Mouse (Mus musculus) limb, embryonic 14.5 days (tissue): Measurements from ENCODE around the gene Smdt1. TPM values are rescaled to one million over a fixed set of nuclear protein-coding genes. Genes with fewer than 3 reads are reported as not detected.
"Not testable (repeated sequence)": the region's sequence is repeated elsewhere in the genome, so short reads cannot be mapped to it uniquely, and the experiment has no call there.

Experiments
- ATAC-seq: fragments of 200-750 bp; cut with Nextera tagmentation; 2 replicates; pipeline ENCODE4 v1.8.0; 2017; ENCODE audit warnings: low read depth, moderate number of reproducible peaks, moderate TSS enrichment; ENCODE audit not compliant: low FRiP score
- DNase-seq: peaks from one replicate; pipeline ENCODE4 v3.0.0-alpha.2; 2015; ENCODE audit warnings: low spot score
- H3K27ac ChIP-seq: fragments of 300-500 bp; sonication (generic); replicated peaks from 2 replicates; pipeline ENCODE4 v1.5.1; 2014; ENCODE audit warnings: low read depth, mild to moderate bottlenecking, low read length, moderate library complexity, mixed read lengths
- H3K27me3 ChIP-seq: fragments of 300-500 bp; sonication (generic); 2 replicates; pipeline ENCODE4 v1.6.1; 2014; ENCODE audit warnings: low read length, mixed read lengths; ENCODE audit not compliant: control insufficient read depth, insufficient read depth
- H3K36me3 ChIP-seq: fragments of 300-500 bp; sonication (generic); 2 replicates; pipeline ENCODE4 v1.6.1; 2014; ENCODE audit warnings: mild to moderate bottlenecking, low read length, moderate library complexity, mixed read lengths; ENCODE audit not compliant: control insufficient read depth, insufficient read depth
- H3K4me1 ChIP-seq: fragments of 300-500 bp; sonication (generic); 2 replicates; pipeline ENCODE4 v1.6.1; 2014; ENCODE audit warnings: antibody characterized with exemption, low read length, mixed read lengths; ENCODE audit not compliant: control insufficient read depth, insufficient read depth
- H3K4me2 ChIP-seq: fragments of 300-500 bp; sonication (generic); replicated peaks from 2 replicates; pipeline ENCODE4 v1.6.1; 2014; ENCODE audit warnings: low read depth, mild to moderate bottlenecking, low read length, moderate library complexity; ENCODE audit not compliant: severe bottlenecking
- H3K4me3 ChIP-seq: fragments of 300-500 bp; sonication (generic); replicated peaks from 2 replicates; pipeline ENCODE4 v1.5.1; 2014; ENCODE audit warnings: low read length
- H3K9ac ChIP-seq: fragments of 300-500 bp; sonication (generic); 2 replicates; pipeline ENCODE4 v1.6.1; 2014; ENCODE audit warnings: mild to moderate bottlenecking, low read depth, low read length, moderate library complexity; ENCODE audit not compliant: severe bottlenecking
- H3K9me3 ChIP-seq: fragments of 300-500 bp; sonication (generic); 2 replicates; pipeline ENCODE4 v1.6.1; 2016; ENCODE audit warnings: low read length; ENCODE audit not compliant: control insufficient read depth
- POLR2A ChIP-seq: fragments of 200-500 bp; IDR thresholded peaks from 2 replicates; pipeline ENCODE4 v1.8.0; 2012; ENCODE audit warnings: inconsistent platforms, mild to moderate bottlenecking, moderate library complexity, borderline replicate concordance; ENCODE audit not compliant: insufficient read depth, insufficient read length; ENCODE audit errors: extremely low read depth
- WGBS: fragments of 180-500 bp; shearing (Covaris S2); extraction: QIAGEN DNeasy Blood & Tissue Kit; methylation state at CpG from one replicate; pipeline ENCODE4 v1.1.7; 2014; 5-methylcytosine and 5-hydroxymethylcytosine counted together
- microRNA-seq: library from miRNA; unstranded; fragments of <30 nt; microRNA quantifications from one replicate; pipeline ENCODE4, GENCODE M21; 2016
- polyA plus RNA-seq, 2 experiments: library from polyadenylated mRNA; depleted of rRNA in 1 of 2; stranded (reverse) in 1 of 2; unstranded in 1 of 2; fragments of >200 nt; fragmentation: Nextera tagmentation in 1 of 2; extraction: Ambion mirVana in 1 of 2; gene quantifications; 2 replicates each; pipeline versions ENCODE4 v1.2.1 to v1.2.3; 2012 to 2014

Smdt1 gene
- polyA plus RNA-seq, 2 experiments: 178 to 258 TPM

GRCm38 (mm10) chr15:82382441-82382840 lies 43.7 kb downstream of the Smdt1 start:
- Histone ChIP-seq H3K27ac (no peak overlapping the region), H3K9ac (no peak overlapping the region), H3K4me2 (no peak overlapping the region), H3K4me1 (peaks cover 3% of the 10 kb centered on the region; the same call in 1 of the 2 replicates), H3K9me3 (no peaks in the 10 kb centered on the region), H3K4me3 (no peak overlapping the region), H3K36me3 (no peaks in the 10 kb centered on the region), H3K27me3 (no peaks in the 10 kb centered on the region)
- WGBS: 90% methylated on average over 2 of the region's 2 CpGs
- no peak for TF ChIP-seq POLR2A
- ATAC-seq (no peak), DNase-seq (no peak)

- TF ChIP-seq POLR2A: no peak
- Histone ChIP-seq H3K27ac (no peak overlapping the region), H3K9me3 (no peaks in the 10 kb centered on the region), H3K4me2 (no peak overlapping the region), H3K4me1 (no peaks in the 10 kb centered on the region), H3K36me3 (no peaks in the 10 kb centered on the region), H3K27me3 (no peaks in the 10 kb centered on the region), H3K4me3 (no peak overlapping the region), H3K9ac (no peak overlapping the region)
- 92% methylated on average over 2 of the region's 2 CpGs for whole genome bisulfite sequencing
- ATAC-seq: no peak
- no peak for DNase-seq
Observed at GRCm38 (mm10) chr15:82385729-82386128, 47.0 kb downstream of the Smdt1 start.

GRCm38 (mm10) chr15:82389916-82390315 lies 51.2 kb downstream of the Smdt1 start:
- H3K4me2 ChIP-seq, H3K27me3 ChIP-seq, ATAC-seq, H3K36me3 ChIP-seq, DNase-seq, H3K9ac ChIP-seq, H3K4me3 ChIP-seq, H3K4me1 ChIP-seq, H3K27ac ChIP-seq, H3K9me3 ChIP-seq: not testable (repeated sequence)
- 93% methylated on average over 9 of the region's 10 CpGs for whole genome bisulfite sequencing

DNA sequence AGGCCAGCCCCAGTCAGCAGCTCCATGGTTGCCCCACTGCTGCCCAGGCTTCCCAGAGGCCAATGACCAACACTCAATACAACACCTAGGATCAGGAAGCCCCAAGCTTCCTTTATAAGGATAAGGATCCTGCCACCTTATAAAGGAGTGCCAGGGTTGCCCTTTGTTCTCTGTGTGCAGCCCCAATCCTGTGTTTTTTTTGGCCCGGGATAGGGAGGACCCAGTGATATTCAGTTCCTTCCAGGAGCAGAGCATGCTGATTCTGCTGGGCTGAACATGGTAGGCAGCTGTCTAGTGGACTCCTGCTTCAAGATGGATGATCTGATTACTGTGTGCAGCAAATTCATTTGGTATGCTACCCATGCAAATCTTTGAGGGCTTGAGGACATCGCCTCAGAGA lies 55.2 kb downstream of the Smdt1 start, which contains the start of gene Cyp2d11:
Gene Cyp2d11, minus strand, starts transcription at position 101 of the 400 bp plus-strand sequence.
- not testable (repeated sequence) for ATAC-seq, H3K4me1 ChIP-seq, DNase-seq, H3K27me3 ChIP-seq, H3K36me3 ChIP-seq, H3K9me3 ChIP-seq, H3K27ac ChIP-seq, H3K4me3 ChIP-seq, H3K4me2 ChIP-seq, H3K9ac ChIP-seq
- WGBS: 100% methylated on average over 2 of the region's 2 CpGs

DNA sequence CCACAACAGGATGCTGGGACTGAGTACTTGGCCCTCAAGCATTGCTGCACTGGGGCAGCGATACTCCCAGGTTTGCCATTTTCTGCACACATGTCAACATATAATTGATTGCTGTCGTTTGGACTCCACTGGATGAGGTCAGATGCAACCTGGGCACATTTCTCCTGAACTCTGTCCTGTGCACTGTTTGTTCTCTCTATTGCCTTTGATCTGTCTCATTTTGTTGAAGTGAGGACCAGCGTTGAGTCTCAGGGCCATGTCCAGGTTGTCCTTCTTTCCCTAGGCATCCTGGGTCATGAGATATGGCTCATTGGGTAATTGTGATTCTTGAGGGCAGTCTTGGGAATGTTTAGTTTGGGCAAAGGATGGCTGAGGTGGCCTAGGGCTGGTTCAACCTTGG lies 57.2 kb downstream of the Smdt1 start:
- not testable (repeated sequence) for H3K4me2 ChIP-seq, ATAC-seq, H3K4me3 ChIP-seq, H3K27me3 ChIP-seq, H3K27ac ChIP-seq, H3K9ac ChIP-seq, H3K36me3 ChIP-seq, H3K9me3 ChIP-seq, H3K4me1 ChIP-seq, DNase-seq
- 86% methylated on average over 3 of the region's 3 CpGs for WGBS

Small RNA genes lying within 50 kb of the gene (microRNA-seq; reads per million reads assigned to microRNA genes)
- gene Mir7684: not detected

Other genes with a start within 250 kb of the Smdt1 start
- 39.6 and 40.7 TPM in 2 replicates for gene Ccdc134, start 211.0 kb upstream of the Smdt1 start, polyA plus RNA-seq (2012; rRNA removed)
- gene Ccdc134, start 211.0 kb upstream of the Smdt1 start, polyA plus RNA-seq (2014; fragmentation: Nextera tagmentation; extraction: Ambion mirVana): 26.4 and 28.3 TPM in 2 replicates
- gene Srebf2, start 191.8 kb upstream of the Smdt1 start, polyA plus RNA-seq (2012; rRNA removed): 131 and 253 TPM in 2 replicates
- gene Srebf2, start 191.8 kb upstream of the Smdt1 start, polyA plus RNA-seq (2014; fragmentation: Nextera tagmentation; extraction: Ambion mirVana): 122 and 125 TPM in 2 replicates
- gene Shisa8, start 126.1 kb upstream of the Smdt1 start, polyA plus RNA-seq (2012; rRNA removed): 1.1 and 1.5 TPM in 2 replicates
- 0.41 and 0.54 TPM in 2 replicates for gene Shisa8, start 126.1 kb upstream of the Smdt1 start, polyA plus RNA-seq (2014; fragmentation: Nextera tagmentation; extraction: Ambion mirVana)
- gene Tnfrsf13c, start 114.6 kb upstream of the Smdt1 start, polyA plus RNA-seq (2012; rRNA removed): 0.29 and 0.46 TPM in 2 replicates
- 0.22 and 0.29 TPM in 2 replicates for gene Tnfrsf13c, start 114.6 kb upstream of the Smdt1 start, polyA plus RNA-seq (2014; fragmentation: Nextera tagmentation; extraction: Ambion mirVana)
- 39.4 and 43.3 TPM in 2 replicates for gene Cenpm, start 94.2 kb upstream of the Smdt1 start, polyA plus RNA-seq (2012; rRNA removed)
- 57.7 and 59.3 TPM in 2 replicates for gene Cenpm, start 94.2 kb upstream of the Smdt1 start, polyA plus RNA-seq (2014; fragmentation: Nextera tagmentation; extraction: Ambion mirVana)
- gene 1500009C09Rik, start 86.6 kb upstream of the Smdt1 start, polyA plus RNA-seq (2012; rRNA removed): 0.35 and 0.40 TPM in 2 replicates
- not detected in 2 replicates for gene 1500009C09Rik, start 86.6 kb upstream of the Smdt1 start, polyA plus RNA-seq (2014; fragmentation: Nextera tagmentation; extraction: Ambion mirVana)
- 23.7 and 26.6 TPM in 2 replicates for gene Sept3, start 64.1 kb upstream of the Smdt1 start, polyA plus RNA-seq (2012; rRNA removed)
- gene Sept3, start 64.1 kb upstream of the Smdt1 start, polyA plus RNA-seq (2014; fragmentation: Nextera tagmentation; extraction: Ambion mirVana): 12.0 and 13.3 TPM in 2 replicates
- gene Wbp2nl, start 40.0 kb upstream of the Smdt1 start, polyA plus RNA-seq (2012; rRNA removed): 0.24 and 0.47 TPM in 2 replicates
- not detected in 2 replicates for gene Wbp2nl, start 40.0 kb upstream of the Smdt1 start, polyA plus RNA-seq (2014; fragmentation: Nextera tagmentation; extraction: Ambion mirVana)
- 101 and 118 TPM in 2 replicates for gene Naga, start within 50 bp of the Smdt1 start, polyA plus RNA-seq (2012; rRNA removed)
- gene Naga, start within 50 bp of the Smdt1 start, polyA plus RNA-seq (2014; fragmentation: Nextera tagmentation; extraction: Ambion mirVana): 59.3 and 60.1 TPM in 2 replicates
- 12.8 and 15.3 TPM in 2 replicates for gene Pheta2, start within 50 bp of the Smdt1 start, polyA plus RNA-seq (2012; rRNA removed)
- 11.9 and 14.1 TPM in 2 replicates for gene Pheta2, start within 50 bp of the Smdt1 start, polyA plus RNA-seq (2014; fragmentation: Nextera tagmentation; extraction: Ambion mirVana)
- gene Ndufa6, start 15.4 kb downstream of the Smdt1 start, polyA plus RNA-seq (2012; rRNA removed): 252 and 318 TPM in 2 replicates
- 325 and 348 TPM in 2 replicates for gene Ndufa6, start 15.4 kb downstream of the Smdt1 start, polyA plus RNA-seq (2014; fragmentation: Nextera tagmentation; extraction: Ambion mirVana)
- gene Cyp2d22, start 41.3 kb downstream of the Smdt1 start, polyA plus RNA-seq (2012; rRNA removed): 27.5 and 29.5 TPM in 2 replicates
- 5.2 and 6.4 TPM in 2 replicates for gene Cyp2d22, start 41.3 kb downstream of the Smdt1 start, polyA plus RNA-seq (2014; fragmentation: Nextera tagmentation; extraction: Ambion mirVana)
- gene Cyp2d11, start 55.1 kb downstream of the Smdt1 start, polyA plus RNA-seq (2012; rRNA removed): not detected in 2 replicates
- gene Cyp2d11, start 55.1 kb downstream of the Smdt1 start, polyA plus RNA-seq (2014; fragmentation: Nextera tagmentation; extraction: Ambion mirVana): not detected in 2 replicates
- not detected in 2 replicates for gene Cyp2d10, start 68.2 kb downstream of the Smdt1 start, polyA plus RNA-seq (2012; rRNA removed)
- not detected in 2 replicates for gene Cyp2d10, start 68.2 kb downstream of the Smdt1 start, polyA plus RNA-seq (2014; fragmentation: Nextera tagmentation; extraction: Ambion mirVana)
- gene Cyp2d9, start 94.5 kb downstream of the Smdt1 start, polyA plus RNA-seq (2012; rRNA removed): 0.26 TPM in 1 of 2 replicates, not detected in the other
- not detected in 2 replicates for gene Cyp2d9, start 94.5 kb downstream of the Smdt1 start, polyA plus RNA-seq (2014; fragmentation: Nextera tagmentation; extraction: Ambion mirVana)
- not detected in 2 replicates for gene Cyp2d12, start 216.1 kb downstream of the Smdt1 start, polyA plus RNA-seq (2012; rRNA removed)
- gene Cyp2d12, start 216.1 kb downstream of the Smdt1 start, polyA plus RNA-seq (2014; fragmentation: Nextera tagmentation; extraction: Ambion mirVana): not detected in 2 replicates